Mouse (Mus musculus) erythroblast, embryonic 14.5 days (primary cell): ENCODE measurements around the gene Hnrnph3.

Source experiments
- GATA1 ChIP-seq: IDR thresholded peaks from 2 replicates; pipeline ENCODE4 v1.6.1; 2012; ENCODE audit warnings: low read length, inconsistent platforms, mixed read lengths
- TAL1 ChIP-seq: IDR thresholded peaks from 3 replicates; pipeline ENCODE4 v1.6.1; 2012; ENCODE audit warnings: low read length, inconsistent platforms, mixed read lengths

DNA sequence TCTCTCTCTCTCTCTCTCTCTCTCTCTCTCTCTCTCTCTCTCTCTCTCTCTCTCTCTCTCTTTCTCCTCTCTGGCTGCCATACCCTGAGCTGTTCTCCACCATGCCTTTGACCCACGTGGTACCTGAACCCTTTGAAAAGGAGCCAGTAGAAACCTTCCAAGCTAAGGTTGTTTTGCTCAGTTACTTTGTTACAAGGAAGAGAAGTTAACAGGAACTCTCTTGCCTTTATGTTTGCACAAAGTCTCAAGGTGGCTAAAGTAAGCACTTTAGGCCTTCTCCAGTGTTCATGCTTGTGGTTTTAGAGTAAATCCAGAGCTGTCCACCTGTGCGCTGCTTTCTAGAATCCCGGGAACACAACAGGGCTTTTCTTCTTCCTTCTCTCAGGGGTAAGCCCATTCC, 8.2 kb upstream of the Hnrnph3 start:
- TF ChIP-seq TAL1 = no peak
- no peak for TF ChIP-seq GATA1
